Mouse (Mus musculus): ENCODE results near the gene Gm960.

GRCm38 (mm10) chr19:4625829-4626535 is 72.5 kb downstream of the Gm960 start:
- TF ChIP-seq CTCF (IDR thresholded peaks at IDR 0.05; ENCODE audit: borderline replicate concordance, insufficient read depth, low read depth, low read length), result no peak
- no peak for TF ChIP-seq POLR2A (IDR thresholded peaks at IDR 0.05; ENCODE audit: borderline replicate concordance, insufficient read depth, low read length)

Measured in cerebellum, adult 2 months (tissue).